Mouse (Mus musculus) hindbrain, embryonic 14.5 days (tissue): Measurements from ENCODE around the gene Rsl1. TPM values are rescaled to one million over a fixed set of nuclear protein-coding genes. Genes with fewer than 3 reads are reported as not detected.

ENCODE experiments used
- polyA plus RNA-seq: library from polyadenylated mRNA; unstranded; fragments of >200 nt; fragmentation: Nextera tagmentation; extraction: Ambion mirVana; gene quantifications from 2 replicates; pipeline ENCODE4 v1.2.1, GENCODE M21; 2014

Rsl1 gene
- polyA plus RNA-seq, 1 experiment from 2014 or later, result 4.4 TPM

Other genes with a start within 250 kb of the Rsl1 start
- 8.0 and 10.6 TPM in 2 replicates for gene Zfp712, start 112.0 kb upstream of the Rsl1 start, polyA plus RNA-seq
- 9.7 and 11.0 TPM in 2 replicates for gene Zfp708, start 75.2 kb upstream of the Rsl1 start, polyA plus RNA-seq
- gene Gm28557, start 64.6 kb upstream of the Rsl1 start, polyA plus RNA-seq, result 1.8 and 2.4 TPM in 2 replicates
- gene Rslcan18, start 56.9 kb upstream of the Rsl1 start, polyA plus RNA-seq, result 0.09 TPM in 1 of 2 replicates, not detected in the other
- 5.7 and 5.8 TPM in 2 replicates for gene Zfp759, start 51.5 kb upstream of the Rsl1 start, polyA plus RNA-seq
- 2.1 and 2.3 TPM in 2 replicates for gene Zfp455, start 21.3 kb downstream of the Rsl1 start, polyA plus RNA-seq
- 6.2 and 6.7 TPM in 2 replicates for gene Zfp458, start 105.3 kb downstream of the Rsl1 start, polyA plus RNA-seq
- gene Zfp457, start 133.3 kb downstream of the Rsl1 start, polyA plus RNA-seq, result 1.2 and 1.3 TPM in 2 replicates
- 1.9 and 2.3 TPM in 2 replicates for gene Zfp595, start 159.4 kb downstream of the Rsl1 start, polyA plus RNA-seq
- gene Gm28044, start 187.4 kb downstream of the Rsl1 start, polyA plus RNA-seq, result not detected in 2 replicates
- 0.79 and 0.93 TPM in 2 replicates for gene Zfp953, start 187.4 kb downstream of the Rsl1 start, polyA plus RNA-seq
- not detected in 2 replicates for gene Gm28041, start 202.6 kb downstream of the Rsl1 start, polyA plus RNA-seq
- gene Zfp456, start 202.6 kb downstream of the Rsl1 start, polyA plus RNA-seq, result 0.80 and 1.4 TPM in 2 replicates
- gene Zfp429, start 226.6 kb downstream of the Rsl1 start, polyA plus RNA-seq, result 2.9 and 3.4 TPM in 2 replicates
- gene Zfp459, start 248.2 kb downstream of the Rsl1 start, polyA plus RNA-seq, result 0.36 and 0.90 TPM in 2 replicates